Mouse (Mus musculus): ENCODE data around the gene Cyp11a1. TPM values are rescaled to one million over a fixed set of nuclear protein-coding genes. Genes with fewer than 3 reads are reported as not detected.

The Cyp11a1 gene
- polyA plus RNA-seq, 1 experiment from 2014 or later, result 7.8 TPM

DNA sequence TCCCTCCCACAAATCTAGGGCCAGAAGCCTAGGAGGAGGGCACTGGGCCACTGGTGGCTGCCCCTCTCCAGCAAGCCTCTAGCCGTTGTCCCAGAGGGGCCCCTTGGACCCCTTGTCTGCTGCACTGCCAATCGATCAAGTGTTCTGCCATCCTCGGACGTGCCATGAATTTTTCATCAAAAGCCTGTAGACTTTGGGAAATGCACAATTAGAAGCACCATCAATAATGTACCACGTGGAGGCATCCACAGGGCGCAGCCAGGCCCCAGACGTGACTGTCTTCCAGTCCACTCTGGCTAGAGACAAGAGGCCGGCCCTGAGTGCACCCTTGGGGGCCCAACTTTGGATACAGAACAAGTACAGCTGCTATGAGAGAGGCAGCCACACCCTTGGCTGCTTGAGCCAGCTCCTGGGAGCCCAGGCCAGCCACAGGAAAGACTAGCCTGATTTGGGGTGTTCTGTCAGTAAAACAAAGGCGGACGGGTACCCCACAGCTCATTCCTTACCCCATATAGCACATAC is 37.3 kb downstream of the Cyp11a1 start:
- Histone ChIP-seq H3K4me2 (replicated peaks; ENCODE audit: low read depth) (no peak overlapping the region), H3K9me3 (ENCODE audit: control insufficient read depth) (no peaks in the 10 kb centered on the region), H3K36me3 (ENCODE audit: control insufficient read depth, insufficient read depth) (no peaks in the 10 kb centered on the region), H3K4me1 (replicated peaks; ENCODE audit: control insufficient read depth, insufficient read depth, low read length) (no peaks in the 10 kb centered on the region), H3K27me3 (replicated peaks; ENCODE audit: control insufficient read depth, insufficient read depth, low read length) (no peaks in the 10 kb centered on the region), H3K4me3 (ENCODE audit: low read depth, low read length) (no peak overlapping the region), H3K9ac (ENCODE audit: low read depth, low read length) (no peak overlapping the region), H3K27ac (ENCODE audit: low read depth, low read length) (no peak overlapping the region)
- WGBS, result 85% methylated on average over 10 of the region's 10 CpGs
- ATAC-seq, result no peak
- TF ChIP-seq CTCF (IDR thresholded peaks at IDR 0.05; ENCODE audit: low read depth), result no peak

DNA sequence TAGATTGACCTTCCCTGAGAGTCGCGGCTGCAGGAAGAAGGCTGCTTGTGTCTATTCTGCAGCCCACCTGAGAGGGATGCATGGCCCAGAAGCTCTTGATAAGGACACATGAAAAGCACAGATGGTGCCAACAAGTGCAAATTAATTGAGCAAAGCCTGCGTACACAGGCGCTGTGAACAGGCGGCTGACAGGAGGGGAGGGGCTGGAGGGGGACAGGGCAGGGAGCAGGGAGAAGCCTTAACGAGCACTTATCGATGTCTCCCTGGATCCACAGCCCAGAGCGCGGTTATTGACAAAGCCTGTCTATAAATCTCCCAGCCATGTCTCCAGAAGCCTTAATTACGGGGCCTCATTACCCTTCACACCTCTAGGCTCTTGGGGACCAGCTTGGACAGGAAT is 38.6 kb downstream of the Cyp11a1 start:
- Histone ChIP-seq H3K27me3 (replicated peaks; ENCODE audit: control insufficient read depth, insufficient read depth, low read length) (no peaks in the 10 kb centered on the region), H3K27ac (ENCODE audit: low read depth, low read length) (no peak overlapping the region), H3K4me3 (ENCODE audit: low read depth, low read length) (no peak overlapping the region), H3K9ac (ENCODE audit: low read depth, low read length) (no peak overlapping the region), H3K4me2 (replicated peaks; ENCODE audit: low read depth) (no peak overlapping the region), H3K9me3 (ENCODE audit: control insufficient read depth) (no peaks in the 10 kb centered on the region), H3K4me1 (replicated peaks; ENCODE audit: control insufficient read depth, insufficient read depth, low read length) (no peaks in the 10 kb centered on the region), H3K36me3 (ENCODE audit: control insufficient read depth, insufficient read depth) (no peaks in the 10 kb centered on the region)
- WGBS, result 24% methylated on average over 10 of the region's 10 CpGs
- no peak for TF ChIP-seq CTCF (IDR thresholded peaks at IDR 0.05; ENCODE audit: low read depth)
- no peak for ATAC-seq

DNA sequence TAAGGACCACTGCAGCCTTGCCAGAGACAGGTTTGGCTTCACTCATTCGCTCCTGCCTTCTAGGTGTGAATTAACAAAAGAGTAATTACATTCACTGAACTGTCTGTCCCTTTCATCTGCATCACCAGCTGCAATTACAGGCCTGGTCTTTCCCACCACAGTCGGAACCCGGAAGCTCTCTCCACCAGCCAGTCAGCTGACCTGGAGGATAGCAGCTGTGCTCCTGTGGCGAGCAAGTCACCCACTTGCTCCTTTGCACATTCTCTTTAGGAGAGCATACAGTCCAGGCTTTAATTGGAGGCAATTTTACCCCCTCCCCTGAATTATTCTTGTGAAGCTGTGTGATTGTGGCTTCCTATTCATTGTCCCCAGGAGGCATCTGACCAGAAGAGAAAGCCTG is 39.4 kb downstream of the Cyp11a1 start:
- H3K9me3 ChIP-seq (ENCODE audit: control insufficient read depth), result no peaks in the 10 kb centered on the region
- no peak overlapping the region for H3K4me3 ChIP-seq (ENCODE audit: low read depth, low read length)
- no peak for TF ChIP-seq CTCF (IDR thresholded peaks at IDR 0.05; ENCODE audit: low read depth)
- H3K27me3 ChIP-seq (replicated peaks; ENCODE audit: control insufficient read depth, insufficient read depth, low read length), result no peaks in the 10 kb centered on the region
- no peaks in the 10 kb centered on the region for H3K36me3 ChIP-seq (ENCODE audit: control insufficient read depth, insufficient read depth)
- WGBS, result 22% methylated on average over 4 of the region's 4 CpGs
- no peak overlapping the region for H3K4me2 ChIP-seq (replicated peaks; ENCODE audit: low read depth)
- no peak overlapping the region for H3K27ac ChIP-seq (ENCODE audit: low read depth, low read length)
- H3K9ac ChIP-seq (ENCODE audit: low read depth, low read length), result no peak overlapping the region
- no peaks in the 10 kb centered on the region for H3K4me1 ChIP-seq (replicated peaks; ENCODE audit: control insufficient read depth, insufficient read depth, low read length)
- ATAC-seq, result no peak

DNA sequence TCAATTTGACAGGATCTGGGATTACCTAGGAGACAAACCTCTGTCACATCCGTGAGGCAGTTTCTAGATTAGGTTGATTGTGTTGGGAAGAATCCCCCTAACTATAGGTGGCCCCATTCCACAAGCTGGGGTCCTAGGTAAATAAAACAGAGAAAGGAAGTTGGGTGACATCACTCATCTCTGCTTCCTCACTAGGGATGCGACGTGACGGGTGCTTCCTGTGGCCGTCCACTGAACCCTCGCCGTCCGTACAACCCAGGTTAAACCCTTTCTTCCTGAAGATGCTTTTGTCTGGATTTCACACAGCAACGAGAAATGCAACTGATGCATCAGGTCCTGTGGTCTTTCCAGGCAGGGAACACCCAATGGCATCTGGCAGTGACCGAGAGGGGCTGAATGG is 40.9 kb downstream of the Cyp11a1 start:
- H3K4me3 ChIP-seq (ENCODE audit: low read depth, low read length), result no peak overlapping the region
- 74% methylated on average over 10 of the region's 10 CpGs for WGBS
- no peaks in the 10 kb centered on the region for H3K27me3 ChIP-seq (replicated peaks; ENCODE audit: control insufficient read depth, insufficient read depth, low read length)
- no peak for ATAC-seq
- no peak overlapping the region for H3K27ac ChIP-seq (ENCODE audit: low read depth, low read length)
- H3K9me3 ChIP-seq (ENCODE audit: control insufficient read depth), result no peaks in the 10 kb centered on the region
- no peaks in the 10 kb centered on the region for H3K36me3 ChIP-seq (ENCODE audit: control insufficient read depth, insufficient read depth)
- no peak overlapping the region for H3K9ac ChIP-seq (ENCODE audit: low read depth, low read length)
- H3K4me1 ChIP-seq (replicated peaks; ENCODE audit: control insufficient read depth, insufficient read depth, low read length), result no peaks in the 10 kb centered on the region
- H3K4me2 ChIP-seq (replicated peaks; ENCODE audit: low read depth), result no peak overlapping the region
- TF ChIP-seq CTCF (IDR thresholded peaks at IDR 0.05; ENCODE audit: low read depth), result no peak

DNA sequence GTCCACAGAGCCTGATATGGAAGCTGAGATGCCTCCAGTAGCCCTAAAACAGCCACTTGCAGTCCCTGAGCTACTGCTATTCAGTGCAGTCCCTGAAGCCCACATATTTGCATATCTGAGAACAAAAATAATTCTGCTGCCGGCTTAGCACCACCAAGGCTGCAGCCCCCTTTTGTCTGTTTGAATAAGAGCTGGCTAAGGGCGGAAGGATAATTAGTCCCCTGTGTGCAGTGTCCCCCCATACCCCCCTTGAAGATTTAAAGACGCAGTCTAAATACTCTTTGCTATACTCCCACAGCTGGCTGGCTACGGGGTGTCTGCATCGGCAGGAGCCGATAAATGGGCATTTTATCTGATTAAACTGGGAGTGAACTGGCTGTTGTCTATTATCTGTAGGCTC is 42.4 kb downstream of the Cyp11a1 start:
- ATAC-seq, result no peak
- Histone ChIP-seq H3K27me3 (replicated peaks; ENCODE audit: control insufficient read depth, insufficient read depth, low read length) (no peaks in the 10 kb centered on the region), H3K4me2 (replicated peaks; ENCODE audit: low read depth) (no peak overlapping the region), H3K9me3 (ENCODE audit: control insufficient read depth) (no peaks in the 10 kb centered on the region), H3K27ac (ENCODE audit: low read depth, low read length) (no peak overlapping the region), H3K9ac (ENCODE audit: low read depth, low read length) (no peak overlapping the region), H3K36me3 (ENCODE audit: control insufficient read depth, insufficient read depth) (no peaks in the 10 kb centered on the region), H3K4me1 (replicated peaks; ENCODE audit: control insufficient read depth, insufficient read depth, low read length) (no peaks in the 10 kb centered on the region), H3K4me3 (ENCODE audit: low read depth, low read length) (no peak overlapping the region)
- TF ChIP-seq CTCF (IDR thresholded peaks at IDR 0.05; ENCODE audit: low read depth), result no peak
- 18% methylated on average over 6 of the region's 6 CpGs for WGBS

DNA sequence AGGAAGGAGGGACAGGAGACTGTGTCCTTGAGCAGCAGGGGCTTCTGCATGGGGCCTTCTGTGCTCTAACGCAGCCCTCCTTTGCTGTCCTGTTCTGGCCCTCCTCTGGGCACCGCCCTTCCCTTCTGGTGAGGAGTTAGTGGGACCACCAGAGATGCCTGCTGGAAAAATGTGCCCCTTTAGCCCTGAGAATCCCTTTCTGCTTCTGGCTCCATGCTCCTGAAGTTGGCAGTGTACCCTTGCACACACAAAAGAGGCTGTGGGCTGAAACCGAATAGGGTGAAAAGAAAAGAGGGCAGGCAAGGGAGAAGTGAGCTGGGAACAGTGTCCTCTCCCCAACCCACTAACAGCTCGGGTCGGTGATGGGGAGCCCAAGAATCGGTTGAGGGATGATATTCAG is 43.0 kb downstream of the Cyp11a1 start:
- WGBS, result 64% methylated on average over 6 of the region's 6 CpGs
- no peak for TF ChIP-seq CTCF (IDR thresholded peaks at IDR 0.05; ENCODE audit: low read depth)

DNA sequence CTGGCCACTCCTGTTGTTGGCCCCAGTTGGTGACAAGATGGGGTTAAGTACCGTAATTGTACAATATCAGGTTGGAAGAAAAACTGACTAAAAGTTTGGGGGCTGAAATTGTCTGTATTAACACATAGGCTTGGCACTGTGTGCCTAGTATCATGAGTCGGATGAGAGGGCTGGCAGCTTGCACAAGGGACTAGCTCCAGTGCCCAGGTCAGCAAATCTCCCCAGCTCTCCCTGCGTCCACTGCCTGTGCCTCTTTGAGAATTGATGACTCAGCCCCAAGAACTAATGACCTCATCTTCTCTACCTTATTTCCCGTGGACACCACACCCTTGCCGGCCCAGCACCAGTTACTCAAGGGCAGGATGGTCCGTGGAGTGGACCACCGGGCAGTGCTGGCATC is 43.6 kb downstream of the Cyp11a1 start:
- no peak overlapping the region for H3K9ac ChIP-seq (ENCODE audit: low read depth, low read length)
- 0 out of 2 replicates have a peak, but pooled peaks have one; percentile 10 for ATAC-seq
- WGBS, result 66% methylated on average over 7 of the region's 7 CpGs

More for the DNA sequence above, 43.0 kb downstream of the Cyp11a1 start:
- H3K4me2 ChIP-seq (replicated peaks; ENCODE audit: low read depth), result no peak overlapping the region
- no peaks in the 10 kb centered on the region for H3K27me3 ChIP-seq (replicated peaks; ENCODE audit: control insufficient read depth, insufficient read depth, low read length)
- H3K4me1 ChIP-seq (replicated peaks; ENCODE audit: control insufficient read depth, insufficient read depth, low read length), result no peaks in the 10 kb centered on the region
- no peak for ATAC-seq
- H3K27ac ChIP-seq (ENCODE audit: low read depth, low read length), result no peak overlapping the region
- no peaks in the 10 kb centered on the region for H3K36me3 ChIP-seq (ENCODE audit: control insufficient read depth, insufficient read depth)
- H3K9ac ChIP-seq (ENCODE audit: low read depth, low read length), result no peak overlapping the region
- H3K4me3 ChIP-seq (ENCODE audit: low read depth, low read length), result no peak overlapping the region
- no peaks in the 10 kb centered on the region for H3K9me3 ChIP-seq (ENCODE audit: control insufficient read depth)

More for the DNA sequence above, 43.6 kb downstream of the Cyp11a1 start:
- no peak overlapping the region for H3K4me3 ChIP-seq (ENCODE audit: low read depth, low read length)
- H3K27ac ChIP-seq (ENCODE audit: low read depth, low read length), result no peak overlapping the region
- no peaks in the 10 kb centered on the region for H3K4me1 ChIP-seq (replicated peaks; ENCODE audit: control insufficient read depth, insufficient read depth, low read length)
- no peaks in the 10 kb centered on the region for H3K9me3 ChIP-seq (ENCODE audit: control insufficient read depth)
- H3K27me3 ChIP-seq (replicated peaks; ENCODE audit: control insufficient read depth, insufficient read depth, low read length), result no peaks in the 10 kb centered on the region
- H3K36me3 ChIP-seq (ENCODE audit: control insufficient read depth, insufficient read depth), result no peaks in the 10 kb centered on the region
- no peak for TF ChIP-seq CTCF (IDR thresholded peaks at IDR 0.05; ENCODE audit: low read depth)
- H3K4me2 ChIP-seq (replicated peaks; ENCODE audit: low read depth), result no peak overlapping the region

Data from intestine, postnatal 0 days (tissue).